Mouse (Mus musculus): ENCODE data around the gene 2410131K14Rik. TPM values are rescaled to one million over a fixed set of nuclear protein-coding genes. Genes with fewer than 3 reads are reported as not detected.

The 2410131K14Rik gene
- polyA plus RNA-seq, 1 experiment from 2014 or later: 7.0 TPM

- H3K9ac ChIP-seq: no peak overlapping the region
- no peaks in the 10 kb centered on the region for H3K9me3 ChIP-seq
- H3K4me1 ChIP-seq: 0 out of 2 replicates have a peak, but pooled peaks cover 9% of the 10 kb centered on the region
- 0 out of 2 replicates have a peak, but pooled peaks cover 3% of the 10 kb centered on the region for H3K36me3 ChIP-seq
- no peak overlapping the region for H3K4me3 ChIP-seq (replicated peaks)
- ATAC-seq (ENCODE audit: insufficient read depth, low FRiP score, low read depth): no peak
- H3K4me2 ChIP-seq: no peak overlapping the region
- WGBS: 84% methylated on average over 12 of the region's 12 CpGs
- no peaks in the 10 kb centered on the region for H3K27me3 ChIP-seq (replicated peaks)
- no peak overlapping the region for H3K27ac ChIP-seq
Observed at GRCm38 (mm10) chr5:118239671-118240070, 5.4 kb upstream of the 2410131K14Rik start.

- H3K27ac ChIP-seq: peak overlapping the region; percentile 69
- peak overlapping the region; percentile 87 for H3K4me2 ChIP-seq
- H3K9me3 ChIP-seq: no peaks in the 10 kb centered on the region
- 5% methylated on average over 15 of the region's 15 CpGs for WGBS
- ATAC-seq (ENCODE audit: insufficient read depth, low FRiP score, low read depth): no peak
- peak overlapping the region; percentile 60 for H3K9ac ChIP-seq
- no peaks in the 10 kb centered on the region for H3K36me3 ChIP-seq
- H3K27me3 ChIP-seq (replicated peaks): no peaks in the 10 kb centered on the region
- H3K4me1 ChIP-seq: peaks cover 17% of the 10 kb centered on the region; the same call in 1 of the 2 replicates
- peak overlapping the region; percentile 77 for H3K4me3 ChIP-seq (replicated peaks)
Observed at GRCm38 (mm10) chr5:118245606-118246308, 730 bp downstream of the 2410131K14Rik start.

DNA sequence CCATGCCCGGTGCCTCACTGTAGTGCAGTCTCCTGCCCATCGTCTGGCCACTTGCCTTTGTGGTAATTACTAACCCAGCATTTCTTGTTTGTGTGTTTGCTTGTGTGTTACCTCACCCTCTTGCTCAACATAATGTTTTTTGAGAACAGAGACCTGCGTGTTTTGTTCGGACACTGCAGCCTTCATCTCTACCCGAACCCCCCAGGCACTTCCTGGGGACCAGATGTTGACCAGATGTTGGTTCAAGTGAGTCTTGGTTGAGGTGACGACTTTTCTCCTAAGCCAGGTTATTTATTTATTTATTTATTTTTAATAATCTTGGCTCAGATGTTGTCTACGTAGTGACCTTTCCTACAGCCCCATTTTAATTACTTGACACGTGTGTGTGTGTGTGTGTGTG lies 2.4 kb downstream of the 2410131K14Rik start:
- Histone ChIP-seq H3K9ac (no peak overlapping the region), H3K27ac (no peak overlapping the region), H3K4me3 (replicated peaks) (no peak overlapping the region), H3K4me1 (peaks cover 17% of the 10 kb centered on the region; the same call in 1 of the 2 replicates), H3K9me3 (no peaks in the 10 kb centered on the region), H3K27me3 (replicated peaks) (no peaks in the 10 kb centered on the region), H3K4me2 (no peak overlapping the region), H3K36me3 (no peaks in the 10 kb centered on the region)
- ATAC-seq (ENCODE audit: insufficient read depth, low FRiP score, low read depth): no peak
- WGBS: 84% methylated on average over 8 of the region's 8 CpGs

GRCm38 (mm10) chr5:118250987-118251386 lies 6.0 kb downstream of the 2410131K14Rik start:
- no peak for ATAC-seq (ENCODE audit: insufficient read depth, low FRiP score, low read depth)
- H3K36me3 ChIP-seq: 0 out of 2 replicates have a peak, but pooled peaks cover 4% of the 10 kb centered on the region
- H3K27me3 ChIP-seq (replicated peaks): no peaks in the 10 kb centered on the region
- H3K9ac ChIP-seq: no peak overlapping the region
- no peak overlapping the region for H3K4me2 ChIP-seq
- no peak overlapping the region for H3K27ac ChIP-seq
- H3K4me1 ChIP-seq: peaks cover 4% of the 10 kb centered on the region; the same call in 1 of the 2 replicates
- 79% methylated on average over 6 of the region's 7 CpGs for WGBS
- H3K4me3 ChIP-seq (replicated peaks): no peak overlapping the region
- H3K9me3 ChIP-seq: no peaks in the 10 kb centered on the region

- Histone ChIP-seq H3K36me3 (peaks cover 12% of the 10 kb centered on the region; the same call in 1 of the 2 replicates), H3K9ac (no peak overlapping the region), H3K9me3 (no peaks in the 10 kb centered on the region), H3K27me3 (replicated peaks) (no peaks in the 10 kb centered on the region), H3K4me3 (replicated peaks) (no peak overlapping the region), H3K4me1 (no peaks in the 10 kb centered on the region), H3K27ac (no peak overlapping the region), H3K4me2 (no peak overlapping the region)
- 82% methylated on average over 3 of the region's 3 CpGs for WGBS
- ATAC-seq (ENCODE audit: insufficient read depth, low FRiP score, low read depth): no peak
Observed at GRCm38 (mm10) chr5:118253551-118253950, 8.5 kb downstream of the 2410131K14Rik start.

GRCm38 (mm10) chr5:118256981-118257380 lies 12.0 kb downstream of the 2410131K14Rik start:
- Histone ChIP-seq H3K27ac (no peak overlapping the region), H3K27me3 (replicated peaks) (no peaks in the 10 kb centered on the region), H3K4me2 (no peak overlapping the region), H3K9me3 (no peaks in the 10 kb centered on the region), H3K36me3 (peaks cover 35% of the 10 kb centered on the region), H3K9ac (no peak overlapping the region), H3K4me3 (replicated peaks) (no peak overlapping the region), H3K4me1 (no peaks in the 10 kb centered on the region)
- no peak for ATAC-seq (ENCODE audit: insufficient read depth, low FRiP score, low read depth)
- 94% methylated on average over 4 of the region's 4 CpGs for WGBS

GRCm38 (mm10) chr5:118259152-118259551 lies 14.1 kb downstream of the 2410131K14Rik start:
- Histone ChIP-seq H3K4me3 (replicated peaks) (no peak overlapping the region), H3K9ac (no peak overlapping the region), H3K9me3 (no peaks in the 10 kb centered on the region), H3K4me1 (no peaks in the 10 kb centered on the region), H3K36me3 (peaks cover 32% of the 10 kb centered on the region), H3K27me3 (replicated peaks) (no peaks in the 10 kb centered on the region), H3K27ac (no peak overlapping the region), H3K4me2 (no peak overlapping the region)
- ATAC-seq (ENCODE audit: insufficient read depth, low FRiP score, low read depth): no peak
- 61% methylated on average over 6 of the region's 6 CpGs for WGBS

GRCm38 (mm10) chr5:118259636-118260035 lies 14.6 kb downstream of the 2410131K14Rik start:
- H3K27me3 ChIP-seq (replicated peaks): no peaks in the 10 kb centered on the region
- WGBS: 70% methylated on average over 6 of the region's 6 CpGs
- no peak overlapping the region for H3K9ac ChIP-seq
- no peak overlapping the region for H3K4me3 ChIP-seq (replicated peaks)
- peaks cover 32% of the 10 kb centered on the region for H3K36me3 ChIP-seq
- no peaks in the 10 kb centered on the region for H3K9me3 ChIP-seq
- H3K4me1 ChIP-seq: no peaks in the 10 kb centered on the region
- no peak overlapping the region for H3K27ac ChIP-seq
- ATAC-seq (ENCODE audit: insufficient read depth, low FRiP score, low read depth): no peak
- no peak overlapping the region for H3K4me2 ChIP-seq

DNA sequence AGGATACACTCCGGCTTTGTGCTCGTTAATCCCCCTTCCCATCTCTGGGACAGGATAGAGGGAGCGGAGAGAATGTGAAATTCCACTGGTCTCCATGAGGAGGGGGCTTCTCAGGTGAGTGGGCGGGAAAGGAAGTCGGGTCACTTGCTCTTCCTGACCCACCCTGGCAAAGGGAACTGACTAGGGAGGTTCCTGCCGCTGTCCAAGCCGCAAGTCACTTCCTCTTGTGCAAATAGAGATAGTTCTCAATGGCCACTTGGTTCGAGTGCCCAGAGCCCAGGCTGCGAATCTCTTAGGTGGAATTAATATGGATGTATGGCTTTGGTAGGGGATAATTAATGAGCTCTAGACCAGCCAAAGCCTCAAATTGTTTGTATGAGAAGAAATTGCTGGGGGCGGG lies 15.0 kb downstream of the 2410131K14Rik start:
- Histone ChIP-seq H3K4me3 (replicated peaks) (no peak overlapping the region), H3K27me3 (replicated peaks) (no peaks in the 10 kb centered on the region), H3K36me3 (peaks cover 32% of the 10 kb centered on the region), H3K4me2 (no peak overlapping the region), H3K9me3 (no peaks in the 10 kb centered on the region), H3K9ac (no peak overlapping the region), H3K4me1 (no peaks in the 10 kb centered on the region), H3K27ac (no peak overlapping the region)
- ATAC-seq (ENCODE audit: insufficient read depth, low FRiP score, low read depth): no peak
- whole genome bisulfite sequencing: 77% methylated on average over 10 of the region's 10 CpGs

DNA sequence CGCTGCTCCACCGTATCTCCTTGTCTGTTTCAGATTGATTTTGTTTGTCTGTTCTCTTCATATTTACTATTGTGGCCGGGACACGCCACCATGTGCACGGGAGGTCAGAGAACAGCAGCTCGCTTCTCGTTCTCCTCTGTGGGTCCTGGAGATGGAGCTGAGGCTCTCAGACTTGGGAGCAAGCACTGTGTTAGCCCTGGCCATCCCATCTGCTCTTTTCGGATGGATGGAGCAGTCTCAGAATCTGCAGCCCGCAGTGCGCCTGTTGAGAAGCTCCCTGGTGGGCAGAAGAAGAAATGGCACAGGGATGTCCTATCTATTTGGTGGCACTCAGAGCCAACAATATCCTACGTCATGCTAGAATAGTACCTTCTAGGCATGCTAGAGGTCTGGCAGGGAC lies 15.6 kb downstream of the 2410131K14Rik start:
- Histone ChIP-seq H3K36me3 (peaks cover 32% of the 10 kb centered on the region), H3K27ac (no peak overlapping the region), H3K9ac (no peak overlapping the region), H3K9me3 (no peaks in the 10 kb centered on the region), H3K4me3 (replicated peaks) (no peak overlapping the region), H3K27me3 (replicated peaks) (no peaks in the 10 kb centered on the region), H3K4me2 (no peak overlapping the region), H3K4me1 (no peaks in the 10 kb centered on the region)
- ATAC-seq (ENCODE audit: insufficient read depth, low FRiP score, low read depth): no peak
- WGBS: 91% methylated on average over 11 of the region's 11 CpGs

- Histone ChIP-seq H3K27me3 (replicated peaks) (no peaks in the 10 kb centered on the region), H3K9me3 (no peaks in the 10 kb centered on the region), H3K27ac (no peak overlapping the region), H3K4me3 (replicated peaks) (no peak overlapping the region), H3K36me3 (peaks cover 32% of the 10 kb centered on the region), H3K4me1 (no peaks in the 10 kb centered on the region), H3K9ac (no peak overlapping the region), H3K4me2 (no peak overlapping the region)
- ATAC-seq (ENCODE audit: insufficient read depth, low FRiP score, low read depth): no peak
- whole genome bisulfite sequencing: 90% methylated on average over 9 of the region's 9 CpGs
Observed at GRCm38 (mm10) chr5:118261181-118261580, 16.2 kb downstream of the 2410131K14Rik start.

GRCm38 (mm10) chr5:118262418-118262817 lies 17.4 kb downstream of the 2410131K14Rik start:
- 79% methylated on average over 8 of the region's 8 CpGs for WGBS
- Histone ChIP-seq H3K9ac (no peak overlapping the region), H3K27ac (no peak overlapping the region), H3K9me3 (no peaks in the 10 kb centered on the region), H3K4me3 (replicated peaks) (no peak overlapping the region), H3K27me3 (replicated peaks) (no peaks in the 10 kb centered on the region), H3K4me2 (no peak overlapping the region), H3K36me3 (peaks cover 28% of the 10 kb centered on the region), H3K4me1 (no peaks in the 10 kb centered on the region)
- no peak for ATAC-seq (ENCODE audit: insufficient read depth, low FRiP score, low read depth)

Data from stomach, embryonic 15.5 days (tissue).